Mouse (Mus musculus) forebrain, embryonic 16.5 days (tissue): Measurements from ENCODE around the gene Ttc33. TPM values are rescaled to one million over a fixed set of nuclear protein-coding genes. Genes with fewer than 3 reads are reported as not detected.

Experiments used
- ATAC-seq: fragments of 200-750 bp; cut with Nextera tagmentation; 2 replicates; pipeline ENCODE4 v1.8.0; 2017; ENCODE audit warnings: mild to moderate bottlenecking, moderate library complexity
- H3K27ac ChIP-seq: fragments of 300-500 bp; sonication (generic); 2 replicates; pipeline ENCODE4 v1.5.1; 2014; ENCODE audit warnings: low read length, control low read depth
- H3K27me3 ChIP-seq: fragments of 300-500 bp; sonication (generic); replicated peaks from 2 replicates; pipeline ENCODE4 v1.6.1; 2014; ENCODE audit warnings: low read length; ENCODE audit not compliant: control insufficient read depth, insufficient read depth
- H3K36me3 ChIP-seq: fragments of 300-500 bp; sonication (generic); 2 replicates; pipeline ENCODE4 v1.6.1; 2014; ENCODE audit not compliant: control insufficient read depth, insufficient read depth
- H3K4me1 ChIP-seq: fragments of 300-500 bp; sonication (generic); replicated peaks from 2 replicates; pipeline ENCODE4 v1.6.1; 2014; ENCODE audit warnings: low read length; ENCODE audit not compliant: control insufficient read depth, insufficient read depth
- H3K4me2 ChIP-seq: fragments of 300-500 bp; sonication (generic); 2 replicates; pipeline ENCODE4 v1.6.1; 2014; ENCODE audit warnings: mild to moderate bottlenecking, low read length, control low read depth
- H3K4me3 ChIP-seq: fragments of 300-500 bp; sonication (generic); replicated peaks from 2 replicates; pipeline ENCODE4 v1.5.1; 2014; ENCODE audit warnings: mild to moderate bottlenecking, low read length, control low read depth
- H3K9ac ChIP-seq: fragments of 300-500 bp; sonication (generic); replicated peaks from 2 replicates; pipeline ENCODE4 v1.6.1; 2014; ENCODE audit warnings: low read depth, low read length, control low read depth
- H3K9me3 ChIP-seq: fragments of 300-500 bp; sonication (generic); 2 replicates; pipeline ENCODE4 v1.6.1; 2016; ENCODE audit warnings: low read length; ENCODE audit not compliant: control insufficient read depth
- WGBS: fragments of 180-500 bp; shearing (Covaris S2); extraction: QIAGEN DNeasy Blood & Tissue Kit; methylation state at CpG from one replicate; pipeline ENCODE4 v1.1.7; 2014; 5-methylcytosine and 5-hydroxymethylcytosine counted together
- polyA plus RNA-seq: library from polyadenylated mRNA; unstranded; fragments of >200 nt; fragmentation: Nextera tagmentation; extraction: Ambion mirVana; gene quantifications from 2 replicates; pipeline ENCODE4 v1.2.1, GENCODE M21; 2015

Gene Ttc33
- polyA plus RNA-seq, result 64.6 and 70.7 TPM in 2 replicates

GRCm38 (mm10) chr15:5185366-5186292 is at the start of gene Ttc33:
Ttc33 (plus strand) TSS chr15:5185525.
- ATAC-seq, result peak; percentile 90
- Histone ChIP-seq H3K36me3 (no peaks in the 10 kb centered on the region), H3K27me3 (no peaks in the 10 kb centered on the region), H3K4me1 (peaks cover 20% of the 10 kb centered on the region), H3K9me3 (no peaks in the 10 kb centered on the region), H3K27ac (peak within 1 kb of the TSS; percentile 83), H3K9ac (peak within 1 kb of the TSS; percentile 87), H3K4me3 (peak within 1 kb of the TSS; percentile 98), H3K4me2 (peak within 1 kb of the TSS; percentile 85)
- under 1% methylated on average over 55 of the region's 55 CpGs for WGBS

- H3K4me1 ChIP-seq, result peaks cover 8% of the 10 kb centered on the region
- H3K4me3 ChIP-seq, result no peak overlapping the region
- H3K27ac ChIP-seq, result peak overlapping the region; percentile 52; the same call in 1 of the 2 replicates
- 0 out of 2 replicates have a peak overlapping the region, but pooled peaks have one; percentile 5 for H3K9ac ChIP-seq
- peak; percentile 91 for ATAC-seq
- peak overlapping the region; percentile 36 for H3K4me2 ChIP-seq
- no peaks in the 10 kb centered on the region for H3K27me3 ChIP-seq
- no peaks in the 10 kb centered on the region for H3K9me3 ChIP-seq
- WGBS, result 31% methylated on average over 9 of the region's 9 CpGs
- H3K36me3 ChIP-seq, result no peaks in the 10 kb centered on the region
Measured at GRCm38 (mm10) chr15:5138021-5138856, 47.1 kb upstream of the Ttc33 start.

- Histone ChIP-seq H3K27ac (no peak overlapping the region), H3K4me1 (peaks cover 9% of the 10 kb centered on the region), H3K4me3 (no peak overlapping the region), H3K4me2 (no peak overlapping the region), H3K27me3 (no peaks in the 10 kb centered on the region), H3K36me3 (no peaks in the 10 kb centered on the region), H3K9me3 (no peaks in the 10 kb centered on the region), H3K9ac (no peak overlapping the region)
- no peak for ATAC-seq
- WGBS, result 88% methylated on average over 2 of the region's 2 CpGs
Measured at GRCm38 (mm10) chr15:5139366-5139765, 46.0 kb upstream of the Ttc33 start.

- no peak overlapping the region for H3K9ac ChIP-seq
- H3K27ac ChIP-seq, result no peak overlapping the region
Measured at GRCm38 (mm10) chr15:5139863-5140262, 45.5 kb upstream of the Ttc33 start.

GRCm38 (mm10) chr15:5140357-5140756 is 45.0 kb upstream of the Ttc33 start:
- no peaks in the 10 kb centered on the region for H3K36me3 ChIP-seq
- no peak overlapping the region for H3K4me2 ChIP-seq
- H3K4me3 ChIP-seq, result no peak overlapping the region
- H3K27me3 ChIP-seq, result no peaks in the 10 kb centered on the region
- H3K9ac ChIP-seq, result no peak overlapping the region
- H3K9me3 ChIP-seq, result no peaks in the 10 kb centered on the region
- no peak overlapping the region for H3K27ac ChIP-seq
- ATAC-seq, result no peak
- peaks cover 18% of the 10 kb centered on the region for H3K4me1 ChIP-seq

More at GRCm38 (mm10) chr15:5139863-5140262, 45.5 kb upstream of the Ttc33 start:
- Histone ChIP-seq H3K27me3 (no peaks in the 10 kb centered on the region), H3K4me2 (no peak overlapping the region), H3K36me3 (no peaks in the 10 kb centered on the region), H3K4me3 (no peak overlapping the region), H3K4me1 (peaks cover 13% of the 10 kb centered on the region), H3K9me3 (no peaks in the 10 kb centered on the region)
- WGBS, result 91% methylated on average over 7 of the region's 7 CpGs
- no peak for ATAC-seq

- Histone ChIP-seq H3K4me2 (no peak overlapping the region), H3K4me3 (no peak overlapping the region), H3K9ac (no peak overlapping the region), H3K9me3 (no peaks in the 10 kb centered on the region), H3K27ac (no peak overlapping the region), H3K4me1 (peaks cover 20% of the 10 kb centered on the region), H3K36me3 (no peaks in the 10 kb centered on the region), H3K27me3 (no peaks in the 10 kb centered on the region)
- 64% methylated on average over 5 of the region's 5 CpGs for WGBS
- ATAC-seq, result no peak
Measured at GRCm38 (mm10) chr15:5142047-5142446, 43.3 kb upstream of the Ttc33 start.

GRCm38 (mm10) chr15:5142714-5143113 is 42.6 kb upstream of the Ttc33 start:
- no peak overlapping the region for H3K9ac ChIP-seq
- H3K27me3 ChIP-seq, result no peaks in the 10 kb centered on the region
- ATAC-seq, result no peak
- H3K9me3 ChIP-seq, result no peaks in the 10 kb centered on the region
- peaks cover 20% of the 10 kb centered on the region for H3K4me1 ChIP-seq
- no peaks in the 10 kb centered on the region for H3K36me3 ChIP-seq
- no peak overlapping the region for H3K27ac ChIP-seq
- no peak overlapping the region for H3K4me2 ChIP-seq
- WGBS, result 71% methylated on average over 5 of the region's 5 CpGs
- H3K4me3 ChIP-seq, result no peak overlapping the region

- peak; percentile 92 for ATAC-seq
- H3K9ac ChIP-seq, result peak within 1 kb of the TSS; percentile 89
- no peaks in the 10 kb centered on the region for H3K9me3 ChIP-seq
- peak within 1 kb of the TSS; percentile 91 for H3K27ac ChIP-seq
- no peaks in the 10 kb centered on the region for H3K36me3 ChIP-seq
- H3K27me3 ChIP-seq, result no peaks in the 10 kb centered on the region
- peak within 1 kb of the TSS; percentile 88 for H3K4me2 ChIP-seq
- peaks cover 14% of the 10 kb centered on the region for H3K4me1 ChIP-seq
- H3K4me3 ChIP-seq, result peak within 1 kb of the TSS; percentile 91
- under 1% methylated on average over 60 of the region's 80 CpGs for WGBS
Measured at GRCm38 (mm10) chr15:5143361-5144020, 41.8 kb upstream of the Ttc33 start, which contains the start of gene Prkaa1. Prkaa1 (plus strand) TSS chr15:5143861.
